Mouse (Mus musculus): Measurements from ENCODE around the gene Gm45711.

The Gm45711 gene

GRCm38 (mm10) chr8:104242038-104242644, 67.7 kb downstream of the Gm45711 start:
- no peak for DNase-seq (ENCODE audit: low spot score)

- no peak for DNase-seq (ENCODE audit: low spot score)
These were observed 70.4 kb downstream of the Gm45711 start for GRCm38 (mm10) chr8:104239418-104239861.

- DNase-seq (ENCODE audit: low spot score) = no peak
These were observed 75.3 kb downstream of the Gm45711 start for GRCm38 (mm10) chr8:104234573-104234972.

GRCm38 (mm10) chr8:104232919-104233318, 77.0 kb downstream of the Gm45711 start:
- no peak for DNase-seq (ENCODE audit: low spot score)

GRCm38 (mm10) chr8:104232039-104232438, 77.8 kb downstream of the Gm45711 start:
- no peak for DNase-seq (ENCODE audit: low spot score)

Measured in urinary bladder, postnatal 10 days (tissue).